Mouse (Mus musculus): ENCODE results near the gene Pes1. TPM values are rescaled to one million over a fixed set of nuclear protein-coding genes. Genes with fewer than 3 reads are reported as not detected.

The Pes1 gene
- total RNA-seq, 2 experiments from 2014 or later, result 87.4 to 168 TPM

- ATAC-seq (replicated peaks; ENCODE audit: poor library complexity), result no peak
Observed at GRCm38 (mm10) chr11:3963155-3963554, 620 bp upstream of the Pes1 start.

GRCm38 (mm10) chr11:3964416-3965172 is 819 bp downstream of the Pes1 start:
- peak; percentile 47 for ATAC-seq (replicated peaks; ENCODE audit: poor library complexity)

GRCm38 (mm10) chr11:3969837-3970236 is 6.1 kb downstream of the Pes1 start:
- peak; percentile 59 for ATAC-seq (replicated peaks; ENCODE audit: poor library complexity)

GRCm38 (mm10) chr11:3970361-3970760 is 6.6 kb downstream of the Pes1 start:
- ATAC-seq (replicated peaks; ENCODE audit: poor library complexity), result no peak

GRCm38 (mm10) chr11:3973081-3973480 is 9.3 kb downstream of the Pes1 start:
- no peak for ATAC-seq (replicated peaks; ENCODE audit: poor library complexity)

- no peak for ATAC-seq (replicated peaks; ENCODE audit: poor library complexity)
Observed at GRCm38 (mm10) chr11:3974311-3974710, 10.5 kb downstream of the Pes1 start.

- ATAC-seq (replicated peaks; ENCODE audit: poor library complexity), result no peak
Observed at GRCm38 (mm10) chr11:3976678-3977077, 12.9 kb downstream of the Pes1 start, which contains the start of gene 4930556J24Rik. Gene 4930556J24Rik (minus strand): TSS chr11:3976778.

- no peak for ATAC-seq (replicated peaks; ENCODE audit: poor library complexity)
Observed at GRCm38 (mm10) chr11:3978421-3978820, 14.6 kb downstream of the Pes1 start.

- no peak for ATAC-seq (replicated peaks; ENCODE audit: poor library complexity)
Observed at GRCm38 (mm10) chr11:3981536-3981935, 17.8 kb downstream of the Pes1 start.

- ATAC-seq (replicated peaks; ENCODE audit: poor library complexity), result no peak
Observed at GRCm38 (mm10) chr11:3982275-3983209, 18.8 kb downstream of the Pes1 start.

GRCm38 (mm10) chr11:3983291-3983862 is 19.6 kb downstream of the Pes1 start, which contains the start of gene Gal3st1:
Gene Gal3st1 (plus strand): TSS chr11:3983636.
- no peak for ATAC-seq (replicated peaks; ENCODE audit: poor library complexity)

GRCm38 (mm10) chr11:3983863-3984745 is 20.3 kb downstream of the Pes1 start:
- ATAC-seq (replicated peaks; ENCODE audit: poor library complexity), result no peak

- ATAC-seq (replicated peaks; ENCODE audit: poor library complexity), result no peak
Observed at GRCm38 (mm10) chr11:3989748-3990147, 26.0 kb downstream of the Pes1 start.

- no peak for ATAC-seq (replicated peaks; ENCODE audit: poor library complexity)
Observed at GRCm38 (mm10) chr11:3993132-3993531, 29.4 kb downstream of the Pes1 start.

- no peak for ATAC-seq (replicated peaks; ENCODE audit: poor library complexity)
Observed at GRCm38 (mm10) chr11:3993914-3994313, 30.1 kb downstream of the Pes1 start.

- no peak for ATAC-seq (replicated peaks; ENCODE audit: poor library complexity)
Observed at GRCm38 (mm10) chr11:3995511-3995910, 31.7 kb downstream of the Pes1 start.

- no peak for ATAC-seq (replicated peaks; ENCODE audit: poor library complexity)
Observed at GRCm38 (mm10) chr11:3996840-3997239, 33.1 kb downstream of the Pes1 start.

GRCm38 (mm10) chr11:3997978-3998720 is 34.4 kb downstream of the Pes1 start:
- ATAC-seq (replicated peaks; ENCODE audit: poor library complexity), result peak; percentile 77

- ATAC-seq (replicated peaks; ENCODE audit: poor library complexity), result no peak
Observed at GRCm38 (mm10) chr11:3999547-3999946, 35.8 kb downstream of the Pes1 start.

GRCm38 (mm10) chr11:4001603-4002002 is 37.8 kb downstream of the Pes1 start:
- peak; percentile 90 for ATAC-seq (replicated peaks; ENCODE audit: poor library complexity)

Measured in megakaryocyte progenitor cell, adult 5-6 weeks (primary cell).